Mouse (Mus musculus): ENCODE measurements around the gene Zzz3. TPM values are rescaled to one million over a fixed set of nuclear protein-coding genes. Genes with fewer than 3 reads are reported as not detected.

Zzz3 gene
- polyA plus RNA-seq, 1 experiment from 2014 or later: 22.8 TPM

DNA sequence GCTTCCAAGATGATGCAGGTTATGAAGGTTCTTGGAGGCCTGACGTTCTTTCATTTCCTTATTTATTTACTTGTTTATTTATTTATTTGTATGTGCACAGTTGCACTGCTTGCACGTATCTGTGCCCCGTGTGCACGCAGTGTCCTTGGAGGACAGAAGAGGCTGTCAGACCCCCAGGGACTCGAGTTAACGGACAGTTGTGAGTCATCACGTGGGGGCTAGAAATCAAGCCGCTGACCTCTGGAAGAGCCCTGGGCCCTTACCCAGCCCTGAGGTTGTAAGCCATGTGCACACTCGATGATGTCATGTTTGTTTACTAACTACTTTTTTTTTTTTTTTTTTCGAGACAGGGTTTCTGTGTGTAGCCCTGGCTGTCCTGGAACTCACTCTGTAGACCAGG, 75.1 kb downstream of the Zzz3 start:
- no peaks in the 10 kb centered on the region for H3K9me3 ChIP-seq (ENCODE audit: control insufficient read depth, low read length)
- H3K9ac ChIP-seq (ENCODE audit: low read length): no peak overlapping the region
- H3K27ac ChIP-seq (replicated peaks): no peak overlapping the region
- no peaks in the 10 kb centered on the region for H3K36me3 ChIP-seq (ENCODE audit: control insufficient read depth, insufficient read depth, low read length)
- no peak overlapping the region for H3K4me3 ChIP-seq (ENCODE audit: low read depth, low read length)
- no peaks in the 10 kb centered on the region for H3K27me3 ChIP-seq (ENCODE audit: control insufficient read depth, insufficient read depth, low read length)
- no peaks in the 10 kb centered on the region for H3K4me1 ChIP-seq (replicated peaks; ENCODE audit: control insufficient read depth, insufficient read depth)
- no peak for DNase-seq (ENCODE audit: low spot score)
- no peak for ATAC-seq (ENCODE audit: low FRiP score, low TSS enrichment)
- H3K4me2 ChIP-seq (replicated peaks; ENCODE audit: low read depth): no peak overlapping the region
- WGBS: 68% methylated on average over 10 of the region's 10 CpGs
- no peak for TF ChIP-seq EP300 (optimal IDR thresholded peaks at IDR 0.05)
- no peak for TF ChIP-seq CTCF (IDR thresholded peaks at IDR 0.05; ENCODE audit: low read depth)

DNA sequence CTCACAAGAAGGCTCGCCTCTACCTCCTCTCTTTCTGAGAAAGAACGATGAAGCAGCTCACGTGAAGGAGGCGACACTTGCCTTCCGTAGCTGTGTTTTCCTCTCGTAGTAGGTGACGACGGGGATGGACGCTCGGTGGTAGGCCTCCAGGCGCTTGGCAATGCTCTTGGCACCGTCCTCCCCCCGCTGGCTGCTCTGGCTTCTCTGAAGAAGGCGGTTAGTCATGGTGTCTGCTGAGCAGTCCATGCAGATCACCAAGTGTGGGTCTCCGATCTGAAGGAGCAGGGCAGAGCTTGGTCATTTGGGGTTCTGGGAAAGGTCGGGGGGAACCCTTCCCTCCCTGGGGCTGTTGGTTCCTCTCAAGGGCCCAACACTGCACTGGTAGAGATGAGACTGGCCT, 77.4 kb downstream of the Zzz3 start:
- ATAC-seq (ENCODE audit: low FRiP score, low TSS enrichment): no peak
- WGBS: 89% methylated on average over 16 of the region's 16 CpGs
- H3K4me1 ChIP-seq (replicated peaks; ENCODE audit: control insufficient read depth, insufficient read depth): no peaks in the 10 kb centered on the region
- no peak overlapping the region for H3K4me2 ChIP-seq (replicated peaks; ENCODE audit: low read depth)
- H3K36me3 ChIP-seq (ENCODE audit: control insufficient read depth, insufficient read depth, low read length): no peaks in the 10 kb centered on the region
- no peak overlapping the region for H3K4me3 ChIP-seq (ENCODE audit: low read depth, low read length)
- no peak for DNase-seq (ENCODE audit: low spot score)
- TF ChIP-seq CTCF (IDR thresholded peaks at IDR 0.05; ENCODE audit: low read depth) (no peak), EP300 (optimal IDR thresholded peaks at IDR 0.05) (no peak)
- no peaks in the 10 kb centered on the region for H3K27me3 ChIP-seq (ENCODE audit: control insufficient read depth, insufficient read depth, low read length)
- H3K27ac ChIP-seq (replicated peaks): no peak overlapping the region
- no peak overlapping the region for H3K9ac ChIP-seq (ENCODE audit: low read length)
- H3K9me3 ChIP-seq (ENCODE audit: control insufficient read depth, low read length): no peaks in the 10 kb centered on the region

DNA sequence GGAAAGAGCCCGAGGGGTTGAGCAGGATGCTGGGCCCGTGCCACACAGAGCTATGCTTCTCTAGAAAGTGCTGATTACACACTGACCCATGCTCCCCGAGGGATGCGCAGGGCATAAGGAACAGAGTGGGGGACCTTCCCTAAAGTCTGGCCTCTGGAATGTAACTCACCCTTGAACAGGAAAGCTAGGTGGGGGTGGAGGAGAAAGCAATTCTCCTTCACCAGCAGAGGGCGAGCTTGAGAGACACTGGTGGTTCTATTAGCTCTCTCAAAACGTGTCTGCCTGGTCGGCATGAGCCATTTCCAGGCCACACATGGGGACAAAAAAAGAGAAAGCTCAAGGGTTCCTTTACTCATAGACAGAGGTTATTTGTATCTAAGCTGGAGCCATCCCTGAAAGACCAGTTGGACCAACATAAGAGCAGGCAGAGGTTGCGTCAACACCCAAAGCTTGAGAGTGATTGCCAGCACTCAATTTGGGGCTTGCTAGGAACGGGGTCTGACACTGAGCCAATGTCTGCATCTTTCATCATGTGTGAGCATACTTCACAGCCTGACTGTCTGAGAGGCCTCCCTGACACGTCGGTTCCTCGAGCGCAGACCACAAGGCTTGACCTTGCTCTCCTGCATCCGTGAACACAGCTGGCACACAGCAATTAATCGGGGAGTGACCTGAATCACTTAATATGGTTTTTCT, 79.5 kb downstream of the Zzz3 start:
- DNase-seq (ENCODE audit: low spot score) (peak; percentile 81), ATAC-seq (ENCODE audit: low FRiP score, low TSS enrichment) (no peak)
- Histone ChIP-seq H3K36me3 (ENCODE audit: control insufficient read depth, insufficient read depth, low read length) (no peaks in the 10 kb centered on the region), H3K4me1 (replicated peaks; ENCODE audit: control insufficient read depth, insufficient read depth) (no peaks in the 10 kb centered on the region), H3K4me3 (ENCODE audit: low read depth, low read length) (no peak overlapping the region), H3K27me3 (ENCODE audit: control insufficient read depth, insufficient read depth, low read length) (no peaks in the 10 kb centered on the region), H3K9ac (ENCODE audit: low read length) (no peak overlapping the region), H3K27ac (replicated peaks) (no peak overlapping the region), H3K4me2 (replicated peaks; ENCODE audit: low read depth) (no peak overlapping the region), H3K9me3 (ENCODE audit: control insufficient read depth, low read length) (no peaks in the 10 kb centered on the region)
- 60% methylated on average over 15 of the region's 15 CpGs for WGBS
- peak; percentile 89 for TF ChIP-seq CTCF (IDR thresholded peaks at IDR 0.05; ENCODE audit: low read depth)
- TF ChIP-seq EP300 (optimal IDR thresholded peaks at IDR 0.05): no peak

DNA sequence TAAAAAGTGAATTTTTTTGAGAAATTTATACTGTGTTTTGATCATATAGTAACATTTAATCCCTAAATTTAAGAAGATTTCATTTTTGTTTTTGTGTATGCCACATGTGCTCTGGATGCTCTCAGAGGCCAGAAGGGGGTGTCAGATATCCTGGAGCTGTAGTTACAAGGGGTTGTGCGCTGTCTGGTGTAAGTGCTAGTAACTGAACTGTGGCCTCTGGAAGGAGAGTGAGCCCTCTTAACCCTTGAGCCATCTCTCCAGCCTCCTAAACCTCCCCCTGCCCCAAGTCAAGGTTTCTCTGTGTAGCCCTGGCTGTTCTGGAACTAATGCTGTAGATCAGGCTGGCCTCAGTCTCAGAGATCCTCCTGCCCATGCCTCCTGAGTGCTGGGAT, 80.0 kb downstream of the Zzz3 start:
- DNase-seq (ENCODE audit: low spot score) (no peak), ATAC-seq (ENCODE audit: low FRiP score, low TSS enrichment) (no peak)
- H3K36me3 ChIP-seq (ENCODE audit: control insufficient read depth, insufficient read depth, low read length): no peaks in the 10 kb centered on the region
- no peak overlapping the region for H3K27ac ChIP-seq (replicated peaks)
- no peak overlapping the region for H3K4me2 ChIP-seq (replicated peaks; ENCODE audit: low read depth)
- no peaks in the 10 kb centered on the region for H3K9me3 ChIP-seq (ENCODE audit: control insufficient read depth, low read length)
- no peaks in the 10 kb centered on the region for H3K27me3 ChIP-seq (ENCODE audit: control insufficient read depth, insufficient read depth, low read length)
- WGBS: 84% methylated on average over 1 of the region's 1 CpGs
- H3K9ac ChIP-seq (ENCODE audit: low read length): no peak overlapping the region
- no peak for TF ChIP-seq EP300 (optimal IDR thresholded peaks at IDR 0.05)
- TF ChIP-seq CTCF (IDR thresholded peaks at IDR 0.05; ENCODE audit: low read depth): no peak
- H3K4me3 ChIP-seq (ENCODE audit: low read depth, low read length): no peak overlapping the region
- H3K4me1 ChIP-seq (replicated peaks; ENCODE audit: control insufficient read depth, insufficient read depth): no peaks in the 10 kb centered on the region

DNA sequence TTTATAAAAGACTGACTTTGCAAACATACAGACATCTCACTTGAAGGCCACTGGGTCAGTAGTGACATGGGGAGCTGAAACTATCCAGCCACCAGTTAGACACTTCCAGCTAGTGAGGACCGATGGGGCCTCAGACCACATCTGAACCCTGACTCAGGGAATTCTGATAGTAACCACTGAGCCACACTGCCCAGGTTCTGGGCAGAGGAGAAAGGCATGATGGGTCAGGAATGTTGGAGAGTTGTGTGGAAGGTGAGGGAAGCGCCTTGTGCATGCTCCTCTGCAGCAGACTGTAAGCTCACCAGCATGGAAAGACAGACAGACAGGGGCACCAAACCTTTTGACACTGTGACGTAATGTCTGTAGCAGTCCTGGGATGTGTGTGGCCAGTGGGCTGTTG, 80.6 kb downstream of the Zzz3 start:
- Histone ChIP-seq H3K9ac (ENCODE audit: low read length) (no peak overlapping the region), H3K27ac (replicated peaks) (no peak overlapping the region), H3K36me3 (ENCODE audit: control insufficient read depth, insufficient read depth, low read length) (no peaks in the 10 kb centered on the region), H3K27me3 (ENCODE audit: control insufficient read depth, insufficient read depth, low read length) (no peaks in the 10 kb centered on the region), H3K4me1 (replicated peaks; ENCODE audit: control insufficient read depth, insufficient read depth) (no peaks in the 10 kb centered on the region), H3K9me3 (ENCODE audit: control insufficient read depth, low read length) (no peaks in the 10 kb centered on the region), H3K4me3 (ENCODE audit: low read depth, low read length) (no peak overlapping the region), H3K4me2 (replicated peaks; ENCODE audit: low read depth) (no peak overlapping the region)
- WGBS: 88% methylated on average over 3 of the region's 3 CpGs
- DNase-seq (ENCODE audit: low spot score) (no peak), ATAC-seq (ENCODE audit: low FRiP score, low TSS enrichment) (no peak)
- no peak for TF ChIP-seq CTCF (IDR thresholded peaks at IDR 0.05; ENCODE audit: low read depth)
- no peak for TF ChIP-seq EP300 (optimal IDR thresholded peaks at IDR 0.05)

DNA sequence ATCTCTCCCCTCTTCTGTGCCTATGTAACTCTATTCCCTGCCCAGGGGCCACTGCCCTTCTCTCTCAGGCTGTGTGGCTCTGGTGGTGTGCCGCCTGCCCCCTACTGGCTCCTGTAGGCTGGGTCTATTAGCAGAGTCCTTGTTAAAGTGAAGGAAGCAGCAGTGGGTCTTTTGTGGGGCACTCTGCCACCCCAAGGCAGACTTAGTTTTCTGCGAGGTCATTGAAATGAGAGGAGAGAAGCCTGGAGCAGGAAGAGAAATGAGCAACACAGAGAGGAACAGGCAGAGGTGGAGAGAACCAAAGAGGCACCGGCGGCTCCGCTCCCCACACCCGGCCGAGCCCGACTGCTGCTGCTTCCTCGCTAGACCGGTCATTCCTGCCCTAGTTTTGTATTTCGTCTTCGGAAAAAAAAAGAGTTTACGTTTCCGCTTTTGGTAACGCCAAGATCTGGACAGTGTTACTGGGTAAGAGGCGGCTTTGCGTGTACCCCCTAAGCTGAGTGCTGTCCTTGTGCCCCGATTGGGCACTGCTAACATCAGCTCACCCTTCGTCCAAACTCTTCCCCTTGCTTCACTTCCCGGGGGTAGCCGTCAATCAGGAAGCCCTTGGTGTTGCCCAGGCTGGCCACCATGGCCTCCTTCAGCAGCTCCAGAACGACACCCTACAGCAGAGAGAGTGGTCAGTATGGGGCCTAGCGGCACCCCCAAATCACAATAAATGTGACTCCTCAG, 82.7 kb downstream of the Zzz3 start:
- ATAC-seq (ENCODE audit: low FRiP score, low TSS enrichment) (peak; percentile 85), DNase-seq (ENCODE audit: low spot score) (peak; percentile 84)
- TF ChIP-seq CTCF (IDR thresholded peaks at IDR 0.05; ENCODE audit: low read depth): peak; percentile 85
- no peak for TF ChIP-seq EP300 (optimal IDR thresholded peaks at IDR 0.05)
- H3K36me3 ChIP-seq (ENCODE audit: control insufficient read depth, insufficient read depth, low read length): no peaks in the 10 kb centered on the region
- no peaks in the 10 kb centered on the region for H3K4me1 ChIP-seq (replicated peaks; ENCODE audit: control insufficient read depth, insufficient read depth)
- no peaks in the 10 kb centered on the region for H3K27me3 ChIP-seq (ENCODE audit: control insufficient read depth, insufficient read depth, low read length)
- H3K9me3 ChIP-seq (ENCODE audit: control insufficient read depth, low read length): no peaks in the 10 kb centered on the region
- H3K4me3 ChIP-seq (ENCODE audit: low read depth, low read length): peak overlapping the region; percentile 46
- 3% methylated on average over 23 of the region's 23 CpGs for WGBS
- peak overlapping the region; percentile 59 for H3K9ac ChIP-seq (ENCODE audit: low read length)
- peak overlapping the region; percentile 88 for H3K27ac ChIP-seq (replicated peaks)
- H3K4me2 ChIP-seq (replicated peaks; ENCODE audit: low read depth): peak overlapping the region; percentile 72
